Mouse (Mus musculus) lung, adult 18-20 months (tissue): ENCODE results near the gene Serpina3j.
"Not testable (repeated sequence)": the region's sequence is repeated elsewhere in the genome, so short reads cannot be mapped to it uniquely, and the experiment has no call there.

ENCODE experiments used
- DNase-seq, 2 experiments: peaks; one replicate each; pipeline ENCODE4 v3.0.0; 2022; ENCODE audit warnings: mixed read lengths in 2 of 2

The Serpina3j gene

GRCm38 (mm10) chr12:104314253-104314652 is at the start of gene Serpina3j:
TSS of gene Serpina3j (plus strand) at chr12:104314553.
- no peak for DNase-seq

DNA sequence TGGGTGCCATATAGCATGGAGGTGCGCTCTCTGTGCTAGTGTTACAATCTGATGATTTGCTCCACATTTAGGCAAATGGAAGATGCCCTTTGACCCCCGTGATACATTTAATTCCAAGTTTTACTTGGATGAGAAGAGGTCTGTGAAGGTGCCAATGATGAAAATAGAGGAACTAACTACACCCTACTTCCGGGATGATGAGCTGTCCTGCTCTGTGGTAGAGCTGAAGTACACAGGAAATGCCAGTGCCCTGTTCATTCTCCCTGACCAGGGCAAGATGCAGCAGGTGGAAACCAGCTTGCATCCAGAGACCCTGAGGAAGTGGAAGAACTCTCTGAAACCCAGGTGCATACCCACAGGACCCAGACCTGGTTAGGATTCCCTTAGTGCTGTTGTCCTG is 48.0 kb upstream of the Serpina3j start:
- DNase-seq = no peak

GRCm38 (mm10) chr12:104278216-104279055 is 35.9 kb upstream of the Serpina3j start:
- DNase-seq = no peak

- no peak for DNase-seq
These were observed 35.3 kb upstream of the Serpina3j start for GRCm38 (mm10) chr12:104279056-104279435.

DNA sequence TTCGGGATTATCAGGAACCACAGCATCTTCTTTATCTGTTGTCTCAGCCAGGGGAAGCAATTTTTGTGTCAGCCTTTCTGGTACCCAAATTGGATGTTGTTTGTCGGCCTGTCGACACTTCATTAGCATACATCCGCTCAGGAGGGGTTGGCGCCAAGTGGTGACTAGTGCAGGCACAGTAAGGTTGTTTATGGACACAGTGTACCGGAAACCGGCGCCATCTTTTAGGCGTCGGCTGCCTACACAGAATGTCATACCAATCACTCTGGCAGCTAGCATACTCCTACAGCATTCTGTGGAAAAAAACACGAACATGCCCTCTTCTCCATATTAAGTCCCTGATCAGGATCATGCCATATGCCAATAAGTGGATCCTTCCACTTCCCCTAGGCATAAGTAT is 31.0 kb upstream of the Serpina3j start:
- no peak for DNase-seq

- no peak for DNase-seq
These were observed 26.0 kb upstream of the Serpina3j start for GRCm38 (mm10) chr12:104288336-104288735.

DNA sequence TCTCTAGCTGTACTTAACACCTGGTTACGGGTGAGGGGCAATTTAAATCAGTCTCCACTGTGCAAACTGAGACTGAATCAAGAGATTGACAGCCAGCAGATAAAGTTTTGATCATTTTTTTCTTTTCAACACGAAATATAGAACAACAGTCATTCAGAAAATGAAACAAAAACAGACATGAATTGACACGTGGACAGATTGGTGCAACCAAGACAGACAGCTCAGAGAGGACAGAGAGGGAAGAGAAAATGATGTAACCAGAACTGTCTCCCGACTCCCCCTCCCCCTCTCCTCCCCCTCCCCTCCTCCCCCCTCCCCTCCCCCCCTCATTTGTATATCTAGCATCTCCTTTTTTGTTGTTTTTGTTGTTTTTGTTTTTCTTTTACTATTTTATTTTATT is 24.5 kb upstream of the Serpina3j start:
- DNase-seq = no peak

DNA sequence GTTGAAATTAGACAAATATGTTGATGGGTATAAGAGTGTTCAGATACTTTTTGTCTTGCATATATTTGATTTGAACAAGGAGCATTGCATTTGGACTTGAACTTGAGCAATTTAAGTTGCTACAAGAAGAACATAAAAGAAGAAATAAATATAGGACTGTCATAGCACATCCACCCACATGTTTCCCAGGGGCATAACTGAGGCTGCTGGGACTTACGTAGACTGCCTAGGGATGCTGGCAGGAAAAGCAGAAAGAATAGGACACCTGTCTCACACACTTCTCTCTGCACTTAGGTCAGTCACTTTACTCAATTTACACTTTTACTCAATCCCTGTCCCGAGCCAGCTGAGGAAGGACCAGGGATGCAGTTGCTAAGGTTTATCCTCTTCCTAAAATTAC is 20.4 kb upstream of the Serpina3j start:
- no peak for DNase-seq

DNA sequence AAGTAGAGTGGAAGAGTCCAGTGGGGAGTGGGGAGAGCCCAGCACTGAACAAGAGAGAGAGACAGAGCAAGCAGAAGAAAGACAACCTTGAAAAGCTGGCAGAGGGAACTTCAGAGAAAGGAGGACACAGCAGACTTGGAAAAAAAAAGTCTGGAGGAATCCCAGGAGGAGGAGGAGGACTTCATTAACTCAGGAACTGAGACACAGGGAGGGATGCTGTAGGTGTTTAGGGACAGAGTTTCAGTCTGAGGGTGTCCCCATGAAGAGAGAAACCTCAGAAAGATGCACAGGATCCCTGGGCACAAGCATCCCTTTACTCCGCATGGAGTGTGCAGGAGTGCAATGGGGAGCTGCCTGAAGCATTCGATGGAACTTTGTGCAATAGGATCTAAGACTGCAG is 16.3 kb upstream of the Serpina3j start:
- DNase-seq = no peak

- DNase-seq = no peak
These were observed 8.4 kb upstream of the Serpina3j start for GRCm38 (mm10) chr12:104305991-104306390.

- DNase-seq = no peak
These were observed 8.1 kb downstream of the Serpina3j start for GRCm38 (mm10) chr12:104322454-104322853.

- DNase-seq = no peak
These were observed 17.3 kb downstream of the Serpina3j start for GRCm38 (mm10) chr12:104331701-104332100.

GRCm38 (mm10) chr12:104336873-104337272 is 22.5 kb downstream of the Serpina3j start:
- DNase-seq = not testable (repeated sequence)

GRCm38 (mm10) chr12:104338226-104338625 is 23.9 kb downstream of the Serpina3j start, which contains the start of the genes Serpina3k and Serpina3m:
TSS of gene Serpina3k (plus strand) at chr12:104338486.
TSS of gene Serpina3m (plus strand) at chr12:104338486.
- not testable (repeated sequence) for DNase-seq

DNA sequence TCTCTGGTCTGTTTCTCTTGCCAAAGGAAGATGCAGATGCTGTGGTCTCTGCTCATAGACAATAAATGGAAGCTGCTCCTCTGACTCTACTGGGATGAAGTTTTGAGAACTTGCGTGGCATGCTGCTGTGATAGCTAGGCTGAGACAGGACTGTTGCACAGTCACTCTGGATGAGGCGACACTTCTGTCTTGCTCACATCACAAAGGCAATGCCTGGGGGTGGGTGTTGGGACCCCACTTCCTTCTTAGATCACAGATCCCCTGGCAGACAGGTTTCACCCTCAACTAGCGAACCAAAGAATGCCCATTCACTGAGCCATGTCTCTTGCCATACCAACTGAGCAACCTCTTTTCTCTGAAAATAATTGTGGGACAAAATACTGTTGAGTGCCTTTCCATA is 24.4 kb downstream of the Serpina3j start:
- no peak for DNase-seq

DNA sequence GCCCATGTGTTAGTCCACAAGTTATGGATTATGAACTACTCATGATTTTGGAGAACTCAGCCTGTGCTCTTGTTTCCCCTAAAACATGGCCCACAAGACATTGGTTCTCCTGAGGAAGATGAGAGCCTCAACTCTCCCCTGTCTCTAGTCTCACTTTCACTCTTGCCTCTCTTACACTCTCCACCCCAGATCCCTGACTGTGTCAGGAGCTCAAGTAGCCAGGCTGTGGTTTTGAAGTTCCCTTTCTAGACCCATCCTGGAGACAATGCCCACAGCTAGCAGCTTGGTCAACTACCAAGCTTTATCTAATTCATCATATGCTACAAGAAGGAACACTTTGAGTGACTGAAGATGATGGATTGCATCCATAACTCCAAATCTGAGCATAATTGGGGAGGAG is 28.1 kb downstream of the Serpina3j start:
- DNase-seq = not testable (repeated sequence)

- DNase-seq = no peak
These were observed 30.8 kb downstream of the Serpina3j start for GRCm38 (mm10) chr12:104345181-104345580.

- no peak for DNase-seq
These were observed 31.4 kb downstream of the Serpina3j start for GRCm38 (mm10) chr12:104345707-104346106.

DNA sequence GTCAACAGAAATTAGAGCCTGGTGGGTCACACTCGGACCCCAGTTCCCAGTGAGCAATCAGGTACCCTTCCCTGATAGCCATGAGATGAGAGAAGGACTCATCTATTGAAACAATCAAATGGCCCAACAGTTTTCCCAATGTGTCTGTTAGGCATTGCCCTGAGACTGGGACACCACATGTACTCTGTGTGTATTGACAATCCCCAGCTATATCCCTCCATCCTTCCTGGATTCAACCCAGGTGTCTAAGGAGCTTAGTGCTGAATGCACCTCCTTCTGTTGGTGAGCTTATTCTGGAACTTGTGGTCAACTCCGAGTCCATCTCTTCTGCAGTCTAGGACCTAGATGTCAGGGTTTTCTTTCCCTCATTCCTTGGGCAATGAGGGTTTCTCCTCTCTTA is 32.7 kb downstream of the Serpina3j start:
- DNase-seq = no peak

GRCm38 (mm10) chr12:104351812-104352211 is 37.5 kb downstream of the Serpina3j start:
- DNase-seq = peak; percentile 22 to 25

DNA sequence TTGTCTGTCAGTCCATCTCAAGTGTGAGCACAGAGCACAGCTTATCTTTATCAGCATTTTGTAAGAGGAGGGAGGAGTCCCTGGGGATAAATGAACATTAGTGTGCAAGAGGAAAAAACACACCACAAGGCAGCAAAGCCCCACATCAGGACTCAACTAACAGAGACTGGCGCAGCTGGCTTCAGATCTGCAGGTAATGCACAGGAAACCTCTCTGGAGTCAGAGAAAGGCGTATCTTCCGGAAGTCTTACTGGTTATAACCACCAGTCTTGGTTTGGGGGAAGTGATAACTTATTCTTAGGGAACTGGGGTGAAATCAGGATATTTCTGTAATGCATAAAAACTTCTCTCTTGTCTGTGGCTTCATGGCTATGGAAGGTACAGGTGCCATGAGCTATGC is 41.7 kb downstream of the Serpina3j start:
- DNase-seq = no peak

- no peak for DNase-seq
These were observed 55.6 kb downstream of the Serpina3j start for GRCm38 (mm10) chr12:104369986-104370385.
